Mouse (Mus musculus): Measurements from ENCODE around the gene Ltbp2.

DNA sequence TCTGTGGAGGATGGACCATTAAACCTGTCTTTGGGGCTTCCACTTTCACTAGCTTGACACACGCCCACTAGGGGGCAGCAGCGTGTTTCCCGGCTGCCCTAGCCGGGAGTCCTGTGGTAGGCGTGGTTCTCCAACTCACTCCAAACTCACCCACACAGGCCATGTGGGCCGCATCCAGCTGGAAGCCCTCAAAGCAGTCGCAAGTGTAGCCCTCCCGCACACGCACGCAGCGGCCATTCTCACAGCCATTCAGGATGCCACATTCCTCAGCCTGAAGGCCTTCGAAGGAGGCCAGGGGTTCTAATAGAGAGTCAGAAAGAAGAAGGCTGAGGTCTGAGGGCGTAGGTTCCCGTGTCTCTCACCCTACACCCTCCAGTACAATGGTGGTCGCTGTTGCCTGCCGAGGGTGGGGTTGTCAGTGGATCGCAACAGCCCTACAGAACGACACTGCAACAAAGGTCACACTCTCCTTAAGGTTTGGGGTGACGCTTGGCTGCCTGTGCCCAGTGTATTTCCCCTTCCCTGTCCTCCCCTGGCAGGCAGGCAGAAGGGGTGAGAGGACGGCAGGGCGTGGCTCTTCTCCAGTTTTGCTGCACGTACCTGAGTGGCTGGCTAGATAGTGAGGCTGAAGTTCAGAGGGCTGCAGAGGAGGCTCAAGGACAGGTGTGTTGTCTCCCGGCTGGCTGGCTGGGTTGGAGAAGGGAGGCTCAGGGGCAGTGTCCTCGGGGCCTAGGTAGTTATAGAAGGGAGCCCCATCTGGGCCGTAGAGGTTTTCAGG, 91.5 kb downstream of the Ltbp2 start:
- TF ChIP-seq USF1 (IDR thresholded peaks at IDR 0.05; ENCODE audit: low read depth) (no peak), MYOD1 (IDR thresholded peaks at IDR 0.05; ENCODE audit: control insufficient read depth in 1 of 3, insufficient read length in 2 of 3, low read depth in 2 of 3) (peak in 1 of 3 experiments; percentile 54), POLR2A (IDR thresholded peaks at IDR 0.05; ENCODE audit: insufficient read length, low read depth) (peak; percentile 58), POLR2AphosphoS2 (IDR thresholded peaks at IDR 0.05; ENCODE audit: insufficient read length, low read depth) (no peak), TCF12 (IDR thresholded peaks at IDR 0.05; ENCODE audit: insufficient read depth, poor library complexity, severe bottlenecking) (no peak), CEBPB (IDR thresholded peaks at IDR 0.05; ENCODE audit: insufficient read depth, poor library complexity, severe bottlenecking) (no peak), MAX (IDR thresholded peaks at IDR 0.05; ENCODE audit: low read depth) (no peak), E2F4 (IDR thresholded peaks at IDR 0.05; ENCODE audit: insufficient read depth) (no peak), REST (IDR thresholded peaks at IDR 0.05; ENCODE audit: insufficient read depth, insufficient read length) (no peak), MYOG (IDR thresholded peaks at IDR 0.05; ENCODE audit: control insufficient read depth in 1 of 3, insufficient read depth in 1 of 3, insufficient read length in 2 of 3, low read depth in 2 of 3) (peak in 1 of 3 experiments; percentile 54), SRF (IDR thresholded peaks at IDR 0.05; ENCODE audit: control insufficient read depth, insufficient read length, low read depth) (no peak), TCF3 (IDR thresholded peaks at IDR 0.05; ENCODE audit: insufficient read length, low read depth) (no peak)
